Mouse (Mus musculus): ENCODE data around the gene Greb1. TPM values are rescaled to one million over a fixed set of nuclear protein-coding genes. Genes with fewer than 3 reads are reported as not detected.

Gene Greb1
- polyA plus RNA-seq, 1 experiment from 2014 or later, result 0.24 TPM

- Histone ChIP-seq H3K4me1 (replicated peaks; ENCODE audit: control insufficient read depth, insufficient read depth) (no peaks in the 10 kb centered on the region), H3K4me2 (replicated peaks; ENCODE audit: low read depth) (no peak overlapping the region), H3K27ac (replicated peaks) (no peak overlapping the region), H3K27me3 (ENCODE audit: control insufficient read depth, insufficient read depth, low read length) (no peaks in the 10 kb centered on the region), H3K4me3 (ENCODE audit: low read depth, low read length) (no peak overlapping the region), H3K9ac (ENCODE audit: low read length) (no peak overlapping the region), H3K36me3 (ENCODE audit: control insufficient read depth, insufficient read depth, low read length) (no peaks in the 10 kb centered on the region), H3K9me3 (ENCODE audit: control insufficient read depth, low read length) (no peaks in the 10 kb centered on the region)
- WGBS, result 69% methylated on average over 2 of the region's 2 CpGs
- DNase-seq (ENCODE audit: low spot score) (no peak), ATAC-seq (ENCODE audit: low FRiP score, low TSS enrichment) (no peak)
- TF ChIP-seq EP300 (optimal IDR thresholded peaks at IDR 0.05) (no peak), CTCF (IDR thresholded peaks at IDR 0.05; ENCODE audit: low read depth) (no peak)
Observed at GRCm38 (mm10) chr12:16661936-16662335, 138.8 kb downstream of the Greb1 start.

- Histone ChIP-seq H3K4me2 (replicated peaks; ENCODE audit: low read depth) (no peak overlapping the region), H3K4me1 (replicated peaks; ENCODE audit: control insufficient read depth, insufficient read depth) (no peaks in the 10 kb centered on the region), H3K27ac (replicated peaks) (no peak overlapping the region), H3K27me3 (ENCODE audit: control insufficient read depth, insufficient read depth, low read length) (no peaks in the 10 kb centered on the region), H3K9ac (ENCODE audit: low read length) (no peak overlapping the region), H3K4me3 (ENCODE audit: low read depth, low read length) (no peak overlapping the region), H3K9me3 (ENCODE audit: control insufficient read depth, low read length) (no peaks in the 10 kb centered on the region), H3K36me3 (ENCODE audit: control insufficient read depth, insufficient read depth, low read length) (no peaks in the 10 kb centered on the region)
- ATAC-seq (ENCODE audit: low FRiP score, low TSS enrichment) (no peak), DNase-seq (ENCODE audit: low spot score) (no peak)
- TF ChIP-seq EP300 (optimal IDR thresholded peaks at IDR 0.05), result no peak
- no peak for TF ChIP-seq CTCF (IDR thresholded peaks at IDR 0.05; ENCODE audit: low read depth)
- 72% methylated on average over 10 of the region's 10 CpGs for WGBS
Observed at GRCm38 (mm10) chr12:16661459-16661858, 139.2 kb downstream of the Greb1 start.

- Histone ChIP-seq H3K4me1 (replicated peaks; ENCODE audit: control insufficient read depth, insufficient read depth) (no peaks in the 10 kb centered on the region), H3K9ac (ENCODE audit: low read length) (no peak overlapping the region), H3K4me3 (ENCODE audit: low read depth, low read length) (no peak overlapping the region), H3K27me3 (ENCODE audit: control insufficient read depth, insufficient read depth, low read length) (peaks cover 4% of the 10 kb centered on the region; the same call in 1 of the 2 replicates), H3K9me3 (ENCODE audit: control insufficient read depth, low read length) (no peaks in the 10 kb centered on the region), H3K27ac (replicated peaks) (no peak overlapping the region), H3K36me3 (ENCODE audit: control insufficient read depth, insufficient read depth, low read length) (no peaks in the 10 kb centered on the region), H3K4me2 (replicated peaks; ENCODE audit: low read depth) (no peak overlapping the region)
- ATAC-seq (ENCODE audit: low FRiP score, low TSS enrichment) (no peak), DNase-seq (ENCODE audit: low spot score) (no peak)
- TF ChIP-seq EP300 (optimal IDR thresholded peaks at IDR 0.05), result no peak
- 68% methylated on average over 5 of the region's 5 CpGs for WGBS
Observed at GRCm38 (mm10) chr12:16656906-16657875, 143.5 kb downstream of the Greb1 start.

- Histone ChIP-seq H3K4me1 (replicated peaks; ENCODE audit: control insufficient read depth, insufficient read depth) (no peaks in the 10 kb centered on the region), H3K36me3 (ENCODE audit: control insufficient read depth, insufficient read depth, low read length) (no peaks in the 10 kb centered on the region), H3K27me3 (ENCODE audit: control insufficient read depth, insufficient read depth, low read length) (peaks cover 4% of the 10 kb centered on the region; the same call in 1 of the 2 replicates), H3K27ac (replicated peaks) (no peak overlapping the region), H3K4me2 (replicated peaks; ENCODE audit: low read depth) (no peak overlapping the region), H3K4me3 (ENCODE audit: low read depth, low read length) (no peak overlapping the region), H3K9ac (ENCODE audit: low read length) (no peak overlapping the region), H3K9me3 (ENCODE audit: control insufficient read depth, low read length) (no peaks in the 10 kb centered on the region)
- WGBS, result 73% methylated on average over 4 of the region's 4 CpGs
- TF ChIP-seq EP300 (optimal IDR thresholded peaks at IDR 0.05) (no peak), CTCF (IDR thresholded peaks at IDR 0.05; ENCODE audit: low read depth) (no peak)
- DNase-seq (ENCODE audit: low spot score) (no peak), ATAC-seq (ENCODE audit: low FRiP score, low TSS enrichment) (no peak)
Observed at GRCm38 (mm10) chr12:16655604-16656003, 145.1 kb downstream of the Greb1 start.

GRCm38 (mm10) chr12:16653332-16654093, 147.2 kb downstream of the Greb1 start, which contains the start of gene Ntsr2:
Gene Ntsr2 (plus strand): TSS chr12:16653382.
- Histone ChIP-seq H3K9me3 (ENCODE audit: control insufficient read depth, low read length) (no peaks in the 10 kb centered on the region), H3K4me2 (replicated peaks; ENCODE audit: low read depth) (peak within 1 kb of the TSS; percentile 40; the same call in 1 of the 2 replicates), H3K9ac (ENCODE audit: low read length) (no peak within 1 kb of the TSS), H3K27ac (replicated peaks) (no peak within 1 kb of the TSS), H3K4me1 (replicated peaks; ENCODE audit: control insufficient read depth, insufficient read depth) (no peaks in the 10 kb centered on the region), H3K27me3 (ENCODE audit: control insufficient read depth, insufficient read depth, low read length) (peaks cover 4% of the 10 kb centered on the region; the same call in 1 of the 2 replicates), H3K4me3 (ENCODE audit: low read depth, low read length) (no peak within 1 kb of the TSS; the same call in 1 of the 2 replicates), H3K36me3 (ENCODE audit: control insufficient read depth, insufficient read depth, low read length) (no peaks in the 10 kb centered on the region)
- 5% methylated on average over 58 of the region's 58 CpGs for WGBS
- TF ChIP-seq EP300 (optimal IDR thresholded peaks at IDR 0.05) (no peak), CTCF (IDR thresholded peaks at IDR 0.05; ENCODE audit: low read depth) (no peak)
- DNase-seq (ENCODE audit: low spot score), result peak; percentile 84
- ATAC-seq (ENCODE audit: low FRiP score, low TSS enrichment), result peak; percentile 93

Data from stomach, postnatal 0 days (tissue).